Mouse (Mus musculus): ENCODE data around the gene Csn1s1.

DNA sequence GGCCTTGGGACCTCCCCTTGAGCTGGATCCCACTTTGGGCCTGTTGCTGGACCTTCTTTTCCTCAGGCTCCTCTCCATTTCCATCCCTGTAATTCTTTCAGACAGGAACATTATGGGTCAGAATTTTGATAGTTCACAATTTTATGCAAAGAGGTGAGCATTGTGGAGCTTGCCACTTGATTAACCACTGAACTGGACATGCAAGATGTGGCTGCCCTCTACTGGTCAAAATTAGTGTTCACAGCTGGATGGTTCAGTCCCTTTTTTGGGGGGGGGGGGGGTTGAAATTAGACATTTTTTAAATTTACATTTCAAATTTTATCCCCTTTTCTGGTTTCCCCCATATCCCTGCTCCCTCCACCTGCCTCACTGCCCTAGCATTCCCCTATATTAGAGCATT, 23.2 kb upstream of the Csn1s1 start:
- no peak for TF ChIP-seq GATA1 (IDR thresholded peaks at IDR 0.05; ENCODE audit: borderline replicate concordance, low read length)
- TF ChIP-seq FLI1 (IDR thresholded peaks at IDR 0.05; ENCODE audit: low read length) = no peak
